Mouse (Mus musculus) MEL (cell line): ENCODE measurements around the gene Dynlrb2. TPM values are rescaled to one million over a fixed set of nuclear protein-coding genes. Genes with fewer than 3 reads are reported as not detected.

ENCODE experiments used
- DNase-seq: peaks from one replicate; pipeline ENCODE4 v3.0.0; 2011; ENCODE audit warnings: low read depth, low spot score
- H3K27ac ChIP-seq: 2 replicates; pipeline ENCODE4 v1.5.1; 2012; ENCODE audit warnings: low read depth, mild to moderate bottlenecking, control low read depth, low read length, moderate library complexity; ENCODE audit not compliant: control insufficient read depth
- H3K27me3 ChIP-seq, 2 experiments: fragments of 150-350 bp in 1 of 2; sonication (generic) in 1 of 2; 2 replicates each; pipeline ENCODE4 v1.6.1; 2012; ENCODE audit warnings: low read length in 2 of 2, mild to moderate bottlenecking in 2 of 2, improper control_type of control experiment in 1 of 2, moderate library complexity in 1 of 2; ENCODE audit not compliant: insufficient read depth in 2 of 2, control insufficient read depth in 1 of 2
- H3K36me3 ChIP-seq, 2 experiments: 2 replicates each; pipeline ENCODE4 v1.6.1; 2012 to 2014; ENCODE audit warnings: low read length in 2 of 2, improper control_type of control experiment in 1 of 2, inconsistent platforms in 1 of 2, mild to moderate bottlenecking in 1 of 2; ENCODE audit not compliant: insufficient read depth in 2 of 2, control insufficient read depth in 1 of 2
- H3K4me1 ChIP-seq, 2 experiments: fragments of 150-350 bp in 1 of 2; sonication (generic) in 1 of 2; 2 replicates each; pipeline ENCODE4 v1.6.1; 2012; ENCODE audit warnings: low read length in 2 of 2, improper control_type of control experiment in 1 of 2, mild to moderate bottlenecking in 1 of 2; ENCODE audit not compliant: insufficient read depth in 2 of 2, control insufficient read depth in 1 of 2
- H3K4me3 ChIP-seq, 2 experiments: fragments of 150-350 bp in 1 of 2; sonication (generic) in 1 of 2; 2 replicates each; pipeline ENCODE4 v1.5.1; 2012; ENCODE audit warnings: low read depth in 2 of 2, low read length in 2 of 2, mild to moderate bottlenecking in 2 of 2, moderate library complexity in 2 of 2, control low read depth in 1 of 2, improper control_type of control experiment in 1 of 2; ENCODE audit not compliant: control insufficient read depth in 1 of 2, insufficient read depth in 1 of 2
- H3K79me2 ChIP-seq: 2 replicates; pipeline ENCODE4 v1.6.1; 2012; ENCODE audit warnings: mild to moderate bottlenecking, low read length, moderate library complexity; ENCODE audit not compliant: control insufficient read depth, poor library complexity, insufficient read depth
- H3K9ac ChIP-seq: 2 replicates; pipeline ENCODE4 v1.6.1; 2012; ENCODE audit warnings: low read depth, mild to moderate bottlenecking, control low read depth, low read length, moderate library complexity; ENCODE audit not compliant: control insufficient read depth, poor library complexity, severe bottlenecking
- H3K9me3 ChIP-seq: fragments of 150-350 bp; sonication (generic); replicated peaks from 2 replicates; pipeline ENCODE4 v1.6.1; 2012; ENCODE audit warnings: mild to moderate bottlenecking, low read length, improper control_type of control experiment, moderate library complexity; ENCODE audit not compliant: insufficient read depth
- BHLHE40 ChIP-seq: IDR thresholded peaks from 2 replicates; pipeline ENCODE4 v1.6.1; 2012; ENCODE audit warnings: low read depth, mild to moderate bottlenecking, inconsistent platforms, low read length, improper control_type of control experiment, borderline replicate concordance
- CHD1 ChIP-seq: IDR thresholded peaks from 2 replicates; pipeline ENCODE4 v1.6.1; 2012; ENCODE audit warnings: low read depth, mild to moderate bottlenecking, inconsistent platforms, low read length, improper control_type of control experiment
- CHD2 ChIP-seq: IDR thresholded peaks from 2 replicates; pipeline ENCODE4 v1.6.1; 2011; ENCODE audit warnings: low read length, improper control_type of control experiment
- E2F4 ChIP-seq: IDR thresholded peaks from 2 replicates; pipeline ENCODE4 v1.6.1; 2011; ENCODE audit warnings: low read depth, low read length, improper control_type of control experiment, borderline replicate concordance
- GABPA ChIP-seq: IDR thresholded peaks from 2 replicates; pipeline ENCODE4 v1.6.1; 2012; ENCODE audit warnings: low read depth, mild to moderate bottlenecking, inconsistent platforms, low read length, improper control_type of control experiment, moderate library complexity
- GATA1 ChIP-seq: IDR thresholded peaks from 2 replicates; pipeline ENCODE4 v1.6.1; 2011; ENCODE audit warnings: low read depth, low read length, improper control_type of control experiment
- MAX ChIP-seq: IDR thresholded peaks from 2 replicates; pipeline ENCODE4 v1.6.1; 2011; ENCODE audit warnings: low read length, improper control_type of control experiment
- MEF2A ChIP-seq: IDR thresholded peaks from 2 replicates; pipeline ENCODE4 v1.6.1; 2014; ENCODE audit warnings: low read depth, mild to moderate bottlenecking, inconsistent platforms, low read length, improper control_type of control experiment; ENCODE audit not compliant: poor library complexity, insufficient replicate concordance, severe bottlenecking; ENCODE audit errors: extremely low read depth
- MYC ChIP-seq: IDR thresholded peaks from 2 replicates; pipeline ENCODE4 v1.6.1; 2011; ENCODE audit warnings: low read depth, mild to moderate bottlenecking, low read length, improper control_type of control experiment, moderate library complexity
- NELFE ChIP-seq: IDR thresholded peaks from 2 replicates; pipeline ENCODE4 v1.6.1; 2011; ENCODE audit warnings: low read depth, low read length, improper control_type of control experiment
- POLR2AphosphoS2 ChIP-seq: IDR thresholded peaks from 2 replicates; pipeline ENCODE4 v1.6.1; 2011; ENCODE audit warnings: low read length, improper control_type of control experiment
- RAD21 ChIP-seq: IDR thresholded peaks from 2 replicates; pipeline ENCODE4 v1.6.1; 2011; ENCODE audit warnings: mild to moderate bottlenecking, low read depth, low read length, improper control_type of control experiment
- SMC3 ChIP-seq: IDR thresholded peaks from 2 replicates; pipeline ENCODE4 v1.6.1; 2011; ENCODE audit warnings: low read depth, low read length, improper control_type of control experiment
- UBTF ChIP-seq: IDR thresholded peaks from 2 replicates; pipeline ENCODE4 v1.6.1; 2012; ENCODE audit warnings: low read depth, mild to moderate bottlenecking, inconsistent platforms, low read length, improper control_type of control experiment, moderate library complexity, borderline replicate concordance; ENCODE audit not compliant: insufficient read depth
- USF1 ChIP-seq: IDR thresholded peaks from 2 replicates; pipeline ENCODE4 v1.6.1; 2014; ENCODE audit warnings: low read depth, mild to moderate bottlenecking, inconsistent platforms, low read length, improper control_type of control experiment, moderate library complexity
- USF2 ChIP-seq, 2 experiments: IDR thresholded peaks; 2 replicates each; pipeline ENCODE4 v1.6.1; 2011 to 2012; ENCODE audit warnings: improper control_type of control experiment in 2 of 2, low read length in 2 of 2, borderline replicate concordance in 1 of 2, inconsistent platforms in 1 of 2, low read depth in 1 of 2, mild to moderate bottlenecking in 1 of 2; ENCODE audit not compliant: insufficient read depth in 1 of 2
- ZMIZ1 ChIP-seq: IDR thresholded peaks from 2 replicates; pipeline ENCODE4 v1.6.1; 2012; ENCODE audit warnings: low read depth, mild to moderate bottlenecking, inconsistent platforms, low read length, improper control_type of control experiment, moderate library complexity
- polyA plus RNA-seq, 2 experiments: library from polyadenylated mRNA; stranded (reverse) in 1 of 2; unstranded in 1 of 2; fragments of >175 nt in 1 of 2; fragments of >200 nt in 1 of 2; gene quantifications; 2 replicates each; pipeline versions ENCODE4 v1.2.1 to v1.2.4; 2012; ENCODE audit warnings: low replicate concordance in 2 of 2, low read depth in 1 of 2; ENCODE audit not compliant: insufficient read length in 2 of 2, insufficient read depth in 1 of 2, missing spikeins in 1 of 2
- total RNA-seq: library from RNA; depleted of rRNA; stranded (reverse); fragments of 300-350 nt; gene quantifications from 2 replicates; pipeline ENCODE4 v1.2.3, GENCODE M21; 2012; rRNA removed

Gene Dynlrb2
- total RNA-seq: not detected in 2 replicates
- polyA plus RNA-seq: not detected

GRCm38 (mm10) chr8:116504477-116505120 is at the start of gene Dynlrb2:
TSS of gene Dynlrb2 (plus strand) at chr8:116504974.
- TF ChIP-seq SMC3 (no peak), NELFE (no peak), BHLHE40 (no peak), UBTF (no peak), RAD21 (no peak), USF2 (IDR thresholded peaks at IDR 0.05; ENCODE audit: borderline replicate concordance in 1 of 2, insufficient read depth in 1 of 2, low read depth in 1 of 2, low read length in 2 of 2) (no peak), ZMIZ1 (no peak), GATA1 (no peak), MEF2A (no peak), E2F4 (no peak), USF1 (no peak), GABPA (no peak), MAX (no peak), POLR2AphosphoS2 (no peak), CHD1 (no peak), CHD2 (no peak)
- Histone ChIP-seq H3K4me3 (no peak within 1 kb of the TSS), H3K27ac (no peak within 1 kb of the TSS), H3K9ac (no peak within 1 kb of the TSS), H3K79me2 (no peaks in the 10 kb centered on the region), H3K27me3 (no peaks in the 10 kb centered on the region), H3K9me3 (no peaks in the 10 kb centered on the region), H3K4me1 (no peaks in the 10 kb centered on the region), H3K36me3 (no peaks in the 10 kb centered on the region)
- DNase-seq: no peak

- Histone ChIP-seq H3K36me3 (no peaks in the 10 kb centered on the region), H3K79me2 (no peaks in the 10 kb centered on the region), H3K27me3 (no peaks in the 10 kb centered on the region), H3K4me1 (no peaks in the 10 kb centered on the region), H3K4me3 (no peak overlapping the region), H3K9me3 (no peaks in the 10 kb centered on the region), H3K9ac (no peak overlapping the region), H3K27ac (no peak overlapping the region)
- no peak for DNase-seq
- TF ChIP-seq RAD21 (no peak), POLR2AphosphoS2 (no peak), MYC (no peak), SMC3 (no peak)
Measured at GRCm38 (mm10) chr8:116458569-116458968, 46.2 kb upstream of the Dynlrb2 start.
